Mouse (Mus musculus): ENCODE results near the gene Mzf1.

Gene Mzf1

DNA sequence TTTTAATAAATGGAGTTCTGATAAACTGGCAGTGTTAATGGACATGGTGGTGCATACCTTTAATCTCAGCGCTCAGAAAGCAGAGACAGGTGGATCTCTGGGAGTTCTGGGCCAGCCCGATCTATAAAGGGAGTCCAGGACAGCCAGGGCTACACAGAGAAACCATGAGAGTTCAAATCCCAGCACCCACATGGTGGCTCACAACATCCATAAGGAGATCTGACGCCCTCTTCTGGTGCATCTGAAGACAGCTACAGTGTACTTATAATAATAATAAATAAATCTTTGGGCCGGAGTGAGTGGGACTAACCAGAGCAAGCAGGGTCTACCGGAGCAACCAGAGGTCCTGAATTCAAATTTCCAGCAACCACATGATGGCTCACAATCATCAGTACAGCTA, 51.2 kb downstream of the Mzf1 start:
- no peak for DNase-seq (ENCODE audit: low spot score in 2 of 2)

GRCm38 (mm10) chr7:13001584-13001983, 53.0 kb downstream of the Mzf1 start:
- no peak for DNase-seq (ENCODE audit: low spot score in 2 of 2)

DNA sequence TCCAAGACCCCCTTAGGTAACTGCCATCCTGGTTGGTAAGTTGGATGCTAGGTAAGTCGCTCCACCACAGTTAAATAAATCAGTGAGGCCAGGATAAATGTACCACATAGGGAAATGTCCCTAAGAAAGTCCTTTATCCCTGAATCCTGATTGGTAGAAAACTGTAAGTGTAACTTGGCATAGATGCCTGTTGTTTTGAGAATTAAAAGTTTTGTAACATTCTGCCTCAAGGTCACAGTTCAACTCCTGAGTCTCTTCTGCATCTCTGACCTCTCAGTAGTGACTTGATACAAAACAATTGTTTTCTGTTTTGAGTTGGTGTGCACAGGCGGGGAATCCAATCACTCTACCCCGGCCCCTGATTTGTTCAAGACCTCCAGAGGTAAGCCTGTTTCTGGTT, 55.7 kb downstream of the Mzf1 start, which contains the start of gene Trim28:
Trim28 (plus strand) TSS at position 264 of the 400 bp plus-strand sequence.
- no peak for DNase-seq (ENCODE audit: low spot score in 2 of 2)

DNA sequence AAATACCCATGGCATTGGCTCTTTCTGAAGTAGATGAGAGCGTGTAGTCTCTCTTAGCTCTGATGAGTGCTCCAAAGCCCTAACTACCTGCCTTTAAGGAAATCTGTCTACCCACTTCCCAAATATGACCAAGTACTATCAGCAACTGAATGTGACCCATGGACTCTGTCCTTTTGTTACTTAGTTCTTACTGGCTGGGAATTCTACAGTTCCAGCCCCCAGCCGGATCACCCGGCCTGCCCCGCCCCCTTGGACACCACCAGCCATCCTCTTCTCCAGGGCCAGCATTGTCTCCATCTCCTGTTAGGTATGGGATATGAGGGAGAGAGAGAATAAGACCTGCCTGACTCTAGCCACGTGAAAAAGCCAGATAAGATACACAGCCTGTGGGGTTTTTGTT, 56.5 kb downstream of the Mzf1 start, which contains the start of gene Slc27a5:
Slc27a5 (minus strand) TSS at position 140 of the 400 bp plus-strand sequence.
- DNase-seq (ENCODE audit: low spot score in 2 of 2): no peak

- no peak for DNase-seq (ENCODE audit: low spot score in 2 of 2)
These were observed 57.3 kb downstream of the Mzf1 start for GRCm38 (mm10) chr7:12997230-12997629.

DNA sequence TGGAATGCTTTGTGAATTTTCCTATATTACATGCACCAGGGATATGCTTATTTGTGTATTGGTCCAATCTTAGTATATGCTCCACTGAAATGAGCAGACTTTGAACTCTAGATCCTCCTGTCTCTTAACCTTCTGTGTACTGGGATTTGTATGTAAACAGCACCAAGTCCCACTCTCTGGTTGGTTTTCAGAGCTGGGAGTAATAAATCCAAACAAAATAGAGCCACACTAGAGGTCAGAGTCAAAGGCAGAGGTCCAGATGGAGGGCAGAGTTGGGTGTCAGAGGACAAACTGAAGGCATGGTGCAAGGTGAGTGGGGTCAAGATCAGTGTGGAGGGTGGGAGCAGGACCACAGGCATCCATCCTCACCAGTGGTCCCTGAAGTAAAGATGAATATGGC, 58.7 kb downstream of the Mzf1 start:
- DNase-seq (ENCODE audit: low spot score in 2 of 2): no peak

DNA sequence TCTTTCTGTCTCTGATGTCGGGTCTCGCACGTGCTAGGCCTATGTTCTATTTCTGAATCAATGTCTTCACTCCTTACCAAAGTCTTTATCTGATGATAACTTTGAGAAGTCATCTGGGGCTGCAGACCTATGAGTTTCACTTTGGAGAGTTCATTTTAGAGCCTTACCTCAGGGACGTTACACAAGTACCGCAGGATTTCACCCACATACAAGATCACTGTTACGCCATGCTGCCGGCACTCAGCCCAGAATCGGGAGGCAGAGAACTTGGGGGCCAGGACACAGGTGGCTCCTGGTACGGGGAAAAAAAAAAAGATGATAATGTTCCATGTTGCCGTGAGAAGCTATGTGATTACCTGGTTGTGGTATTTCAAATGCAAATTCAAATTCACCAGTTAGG, 61.4 kb downstream of the Mzf1 start:
- no peak for DNase-seq (ENCODE audit: low spot score in 2 of 2)

Measured in frontal cortex, postnatal 36 days (tissue).